Mouse (Mus musculus) testis, adult 2 months (tissue): ENCODE data around the gene Procr.

Source experiments
- CTCF ChIP-seq: fragments of 200-500 bp; IDR thresholded peaks from 2 replicates; pipeline ENCODE4 v1.5.1; 2012; ENCODE audit warnings: low read depth, mild to moderate bottlenecking, inconsistent platforms, low read length, moderate library complexity; ENCODE audit not compliant: control insufficient read depth, insufficient read depth, insufficient replicate concordance
- POLR2A ChIP-seq: fragments of 200-500 bp; IDR thresholded peaks from 2 replicates; pipeline ENCODE4 v1.6.1; 2012; ENCODE audit warnings: low read depth, mild to moderate bottlenecking, inconsistent platforms, low read length, moderate library complexity; ENCODE audit not compliant: control insufficient read depth

- no peak for TF ChIP-seq CTCF
- TF ChIP-seq POLR2A, result no peak
Observed at GRCm38 (mm10) chr2:155774927-155775684, 24.2 kb downstream of the Procr start, which contains the start of gene Mmp24.
